Mouse (Mus musculus): ENCODE results near the gene Cpn1.
"Not testable (repeated sequence)": the region's sequence is repeated elsewhere in the genome, so short reads cannot be mapped to it uniquely, and the experiment has no call there.

Gene Cpn1

GRCm38 (mm10) chr19:43990362-43990761 is 4.0 kb upstream of the Cpn1 start:
- no peak for DNase-seq (ENCODE audit: inconsistent age in 2 of 2, low spot score in 1 of 2)

DNA sequence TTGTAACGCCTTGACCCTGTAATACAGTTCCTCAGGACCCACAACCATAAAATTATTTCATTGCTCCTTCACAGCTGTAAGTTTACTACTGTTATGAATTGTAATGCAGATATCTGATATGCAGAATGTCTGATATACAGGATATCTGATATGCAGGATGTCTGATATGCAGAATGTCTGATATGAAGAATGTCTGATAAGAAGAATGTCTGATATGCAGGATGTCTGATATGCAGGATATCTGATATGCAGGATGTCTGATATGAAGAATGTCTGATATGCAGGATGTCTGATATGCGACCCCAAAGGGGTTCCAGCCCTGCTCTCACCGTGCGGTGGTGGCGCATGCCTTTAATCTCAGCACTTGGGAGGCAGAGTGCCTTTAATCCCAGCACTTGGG is 4.4 kb downstream of the Cpn1 start:
- no peak for DNase-seq (ENCODE audit: inconsistent age in 2 of 2, low spot score in 1 of 2)

- DNase-seq (ENCODE audit: inconsistent age in 2 of 2, low spot score in 1 of 2) = no peak
Observed at GRCm38 (mm10) chr19:43980711-43981110, 5.6 kb downstream of the Cpn1 start.

GRCm38 (mm10) chr19:43977799-43978198 is 8.6 kb downstream of the Cpn1 start:
- no peak for DNase-seq (ENCODE audit: inconsistent age in 2 of 2, low spot score in 1 of 2)

DNA sequence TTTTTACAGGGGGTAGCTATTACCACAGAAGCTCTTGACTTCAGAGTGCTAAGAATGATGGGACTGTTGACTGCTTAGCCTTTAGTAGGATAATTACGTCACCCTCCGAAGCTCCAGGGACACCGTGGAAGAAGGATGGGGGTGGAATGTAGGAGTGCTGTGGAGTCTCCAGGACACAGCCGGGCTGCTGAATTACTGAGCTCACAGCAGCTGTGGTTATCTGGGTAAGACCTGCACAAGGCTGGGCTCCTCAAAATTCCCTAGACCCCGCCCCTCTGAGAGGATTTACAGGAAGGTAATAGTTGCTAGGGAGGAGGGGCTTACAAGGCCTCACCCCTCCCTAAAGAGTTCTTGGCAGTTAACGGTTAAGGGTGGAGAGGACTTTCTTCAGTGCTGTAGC is 9.7 kb downstream of the Cpn1 start:
- no peak for DNase-seq (ENCODE audit: inconsistent age in 2 of 2, low spot score in 1 of 2)

GRCm38 (mm10) chr19:43974221-43974620 is 12.1 kb downstream of the Cpn1 start:
- DNase-seq (ENCODE audit: inconsistent age in 2 of 2, low spot score in 1 of 2) = no peak

GRCm38 (mm10) chr19:43973711-43974110 is 12.6 kb downstream of the Cpn1 start:
- DNase-seq (ENCODE audit: inconsistent age in 2 of 2, low spot score in 1 of 2) = no peak

GRCm38 (mm10) chr19:43972129-43972528 is 14.2 kb downstream of the Cpn1 start:
- DNase-seq (ENCODE audit: inconsistent age in 2 of 2, low spot score in 1 of 2) = no peak

GRCm38 (mm10) chr19:43968436-43969026 is 17.8 kb downstream of the Cpn1 start:
- no peak for DNase-seq (ENCODE audit: inconsistent age in 2 of 2, low spot score in 1 of 2)

DNA sequence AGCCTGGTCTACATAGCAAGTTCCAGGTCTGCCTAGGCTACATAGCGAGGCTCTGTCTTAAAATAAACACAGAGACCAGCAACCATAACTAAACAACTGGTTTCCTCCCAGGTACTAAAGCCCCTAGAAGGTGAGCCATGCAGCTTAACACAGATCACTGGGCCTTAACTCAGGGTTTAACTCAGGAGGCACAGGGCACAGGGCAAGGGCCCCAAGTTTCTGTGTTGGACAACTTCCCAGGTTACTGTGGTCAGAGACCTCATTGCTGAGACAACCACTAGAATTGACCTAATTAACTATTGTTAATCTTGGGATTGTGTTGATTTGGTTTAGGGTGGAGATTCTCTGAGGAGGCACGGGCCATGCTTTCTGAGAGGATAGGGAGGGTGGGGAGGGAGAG is 19.9 kb downstream of the Cpn1 start:
- no peak for DNase-seq (ENCODE audit: inconsistent age in 2 of 2, low spot score in 1 of 2)

DNA sequence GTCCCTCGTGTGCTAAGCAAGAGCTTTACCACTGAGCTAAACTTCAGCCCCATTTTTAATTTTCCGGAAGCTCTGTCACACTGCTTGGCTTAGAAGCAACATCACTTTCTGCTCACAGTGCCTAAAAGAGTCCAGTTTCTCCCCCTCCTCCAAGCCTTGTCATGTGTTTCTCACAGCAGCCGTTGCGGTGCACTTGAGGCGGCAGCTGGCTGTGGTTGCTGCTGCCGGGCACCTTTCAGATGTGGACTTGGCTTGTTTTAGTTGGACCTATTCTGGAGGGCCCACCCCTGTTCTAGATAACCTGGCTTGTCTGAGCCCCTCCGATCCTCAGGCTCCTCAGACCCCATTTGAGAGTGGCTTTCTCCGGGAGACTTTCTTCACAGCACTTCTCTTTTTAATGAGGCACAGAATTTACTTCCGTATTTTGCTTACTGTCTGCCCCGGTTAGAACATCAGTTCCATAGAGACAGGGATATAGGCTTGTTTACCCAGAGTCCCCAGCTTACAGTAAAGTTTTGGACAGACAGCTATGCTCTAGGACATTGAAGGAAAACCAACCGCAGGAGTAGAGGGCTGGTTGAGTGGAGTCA is 20.8 kb downstream of the Cpn1 start:
- no peak for DNase-seq (ENCODE audit: inconsistent age in 2 of 2, low spot score in 1 of 2)

- no peak for DNase-seq (ENCODE audit: inconsistent age in 2 of 2, low spot score in 1 of 2)
Observed at GRCm38 (mm10) chr19:43962795-43963194, 23.6 kb downstream of the Cpn1 start.

- DNase-seq (ENCODE audit: inconsistent age in 2 of 2, low spot score in 1 of 2) = no peak
Observed at GRCm38 (mm10) chr19:43961185-43961584, 25.2 kb downstream of the Cpn1 start.

GRCm38 (mm10) chr19:43960014-43960413 is 26.3 kb downstream of the Cpn1 start:
- DNase-seq (ENCODE audit: inconsistent age in 2 of 2, low spot score in 1 of 2) = no peak

GRCm38 (mm10) chr19:43959162-43959561 is 27.2 kb downstream of the Cpn1 start:
- peak; percentile 73 to 91 for DNase-seq (ENCODE audit: inconsistent age in 2 of 2, low spot score in 1 of 2)

GRCm38 (mm10) chr19:43957881-43958280 is 28.5 kb downstream of the Cpn1 start:
- DNase-seq (ENCODE audit: inconsistent age in 2 of 2, low spot score in 1 of 2) = no peak

DNA sequence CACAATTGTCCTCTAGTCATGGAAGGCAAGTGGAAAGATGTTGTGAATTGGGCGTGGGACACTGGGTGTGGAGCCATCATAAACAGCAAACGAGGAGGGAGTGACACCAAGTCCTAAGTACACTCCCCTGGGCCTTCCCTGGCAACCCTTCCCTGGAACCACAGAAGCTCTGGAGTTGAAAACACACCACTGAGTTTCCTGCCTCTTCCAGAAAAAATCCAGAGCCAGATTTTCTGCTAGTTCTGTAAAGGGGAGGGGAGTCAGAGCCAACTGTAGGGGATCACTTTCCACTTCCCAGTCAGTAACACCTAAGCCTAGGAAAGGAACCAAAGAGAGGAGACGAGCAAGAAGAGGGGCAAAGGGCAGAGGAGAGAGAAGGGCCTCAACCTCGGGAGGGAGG is 29.0 kb downstream of the Cpn1 start:
- DNase-seq (ENCODE audit: inconsistent age in 2 of 2, low spot score in 1 of 2) = no peak

DNA sequence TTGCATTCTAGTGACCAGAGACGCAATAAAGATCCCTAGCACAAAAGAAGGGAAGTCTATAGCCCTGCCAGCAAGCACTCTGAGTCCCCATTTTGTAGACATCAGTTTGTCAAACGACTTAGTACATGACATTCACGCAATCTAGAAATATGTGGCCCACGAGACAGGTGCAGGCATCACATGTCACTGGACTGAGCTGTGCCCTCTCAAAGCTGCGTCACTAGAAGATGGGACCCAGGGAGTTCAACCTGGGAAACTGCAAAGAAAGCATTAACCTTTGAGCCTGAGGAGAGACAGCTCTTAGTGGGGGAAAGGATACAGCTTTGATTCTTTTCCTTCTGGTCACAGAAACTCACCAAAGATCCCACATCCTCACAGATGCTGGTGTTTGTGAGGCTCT is 31.1 kb downstream of the Cpn1 start:
- DNase-seq (ENCODE audit: inconsistent age in 2 of 2, low spot score in 1 of 2) = no peak

- DNase-seq (ENCODE audit: inconsistent age in 2 of 2, low spot score in 1 of 2) = no peak
Observed at GRCm38 (mm10) chr19:43954864-43955263, 31.5 kb downstream of the Cpn1 start.

DNA sequence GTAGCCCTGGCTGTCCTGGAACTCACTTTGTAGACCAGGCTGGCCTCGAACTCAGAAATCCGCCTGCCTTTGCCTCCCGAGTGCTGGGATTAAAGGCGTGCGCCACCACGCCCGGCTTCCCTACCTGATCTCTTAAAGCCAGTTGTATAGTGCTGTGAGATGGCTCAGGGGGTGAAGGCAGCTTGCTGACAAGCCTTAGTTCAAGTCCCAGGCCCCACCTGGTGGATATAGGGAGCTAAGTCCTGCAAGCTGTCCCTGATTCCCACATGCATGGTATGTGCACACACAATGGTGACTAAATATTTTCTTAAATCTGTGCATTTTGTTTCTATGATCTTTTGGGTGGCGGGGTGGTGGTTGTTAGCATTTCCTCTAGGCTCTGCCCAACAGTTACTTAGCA is 33.4 kb downstream of the Cpn1 start:
- DNase-seq (ENCODE audit: inconsistent age in 2 of 2, low spot score in 1 of 2) = not testable (repeated sequence)

- DNase-seq (ENCODE audit: inconsistent age in 2 of 2, low spot score in 1 of 2) = no peak
Observed at GRCm38 (mm10) chr19:43949111-43949810, 37.1 kb downstream of the Cpn1 start.

DNA sequence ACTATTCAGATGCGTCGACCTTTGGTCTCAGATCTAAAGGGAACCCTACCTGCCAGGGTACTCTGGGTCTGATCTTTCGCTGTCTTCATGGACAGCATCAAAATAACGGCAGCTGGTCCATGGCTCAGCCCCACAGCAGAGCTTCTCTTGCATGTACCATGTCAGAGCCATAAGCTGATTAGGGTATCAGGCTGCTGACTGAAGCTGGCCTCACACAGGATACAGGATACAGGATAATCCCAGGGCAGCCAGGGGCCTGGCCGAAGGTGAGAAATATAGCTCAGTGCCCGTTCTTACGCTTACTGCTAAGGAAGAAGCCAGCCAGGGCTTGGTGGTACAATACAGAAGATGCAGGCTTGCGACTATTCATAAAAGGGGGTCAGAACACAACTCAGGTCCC is 41.8 kb downstream of the Cpn1 start:
- no peak for DNase-seq (ENCODE audit: inconsistent age in 2 of 2, low spot score in 1 of 2)

- no peak for DNase-seq (ENCODE audit: inconsistent age in 2 of 2, low spot score in 1 of 2)
Observed at GRCm38 (mm10) chr19:43943076-43943475, 43.3 kb downstream of the Cpn1 start.

Data from adrenal gland, adult (tissue).